Mouse (Mus musculus): ENCODE data around the gene Gm3095.
"Not testable (repeated sequence)": the region's sequence is repeated elsewhere in the genome, so short reads cannot be mapped to it uniquely, and the experiment has no call there.

GRCm38 (mm10) chr14:3998094-3998493 is 34.7 kb downstream of the Gm3095 start, which contains the start of gene Gm3099:
- not testable (repeated sequence) for TF ChIP-seq CTCF (IDR thresholded peaks at IDR 0.05; ENCODE audit: low read depth, low read length); POLR2A (IDR thresholded peaks at IDR 0.05; ENCODE audit: borderline replicate concordance, low read depth, low read length)
